Mouse (Mus musculus) cerebellum, adult 9-11 months (tissue): ENCODE data around the gene Gm7029.
A peak's percentile ranks its signal among the peaks of the same experiment; 100 is the strongest.

Source experiments
- DNase-seq: peaks from one replicate; pipeline ENCODE4 v3.0.0; 2022

Gene Gm7029

DNA sequence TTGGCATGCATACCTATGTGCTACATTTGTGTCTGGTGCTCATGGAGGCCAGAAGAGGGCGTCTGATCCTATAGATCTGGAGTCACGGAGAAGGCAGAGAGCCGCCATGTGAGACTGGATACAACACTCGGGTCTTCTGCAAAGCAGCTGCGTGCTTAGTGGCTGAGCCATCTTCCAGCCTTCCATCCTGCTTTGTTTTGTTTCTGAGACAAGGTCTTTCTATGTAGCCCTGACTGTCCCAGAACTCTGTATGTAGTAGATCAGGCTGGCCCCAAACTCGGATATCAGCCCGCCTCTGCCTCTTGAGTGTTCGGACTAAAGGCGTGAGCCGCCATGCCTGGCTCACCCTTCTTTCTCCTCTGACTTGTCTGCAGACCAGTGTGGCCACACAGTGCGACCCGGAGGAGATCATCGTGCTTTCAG is 41.3 kb downstream of the Gm7029 start:
- peak; percentile 65 for DNase-seq

DNA sequence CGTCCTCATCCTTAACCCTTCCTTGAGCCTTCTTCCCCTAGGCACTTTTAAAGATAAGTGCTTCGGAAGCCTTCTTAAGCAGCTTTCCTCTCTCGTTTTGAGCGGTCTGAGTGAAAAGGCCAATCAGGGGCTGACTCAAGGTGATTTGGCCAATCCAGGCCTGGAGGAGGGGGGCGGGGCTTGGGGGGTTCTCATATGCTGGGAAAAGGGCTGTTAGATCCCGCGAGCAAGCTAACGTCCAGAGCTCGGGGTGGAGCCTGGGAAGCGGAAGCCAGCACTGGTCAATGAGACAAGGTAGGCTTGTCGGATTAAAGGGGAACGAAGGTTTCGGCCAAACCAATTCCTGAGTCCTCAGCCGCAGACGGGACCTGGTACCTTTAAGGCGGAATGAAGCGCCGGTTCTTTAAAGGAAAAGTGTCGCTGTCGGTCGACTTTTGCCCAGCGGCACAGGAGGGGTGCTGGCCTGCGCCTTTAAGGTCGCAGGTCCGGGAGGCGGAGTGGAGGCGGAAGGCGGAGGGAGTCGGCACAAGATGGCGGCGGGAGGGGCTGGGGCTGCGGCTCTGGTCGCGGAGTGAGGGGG is 42.1 kb downstream of the Gm7029 start, which contains the start of the genes Tapbp and Zbtb22:
Gene Tapbp, plus strand, starts transcription at position 229 of the 580 bp plus-strand sequence.
Gene Zbtb22, plus strand, starts transcription at position 234 of the 580 bp plus-strand sequence.
- peak; percentile 99 for DNase-seq

GRCm38 (mm10) chr17:33916294-33916693 is 42.7 kb downstream of the Gm7029 start:
- DNase-seq: peak; percentile 76

- DNase-seq: peak; percentile 74
Measured at GRCm38 (mm10) chr17:33916847-33917655, 43.4 kb downstream of the Gm7029 start.

GRCm38 (mm10) chr17:33917656-33918292 is 44.1 kb downstream of the Gm7029 start:
- peak; percentile 67 for DNase-seq

DNA sequence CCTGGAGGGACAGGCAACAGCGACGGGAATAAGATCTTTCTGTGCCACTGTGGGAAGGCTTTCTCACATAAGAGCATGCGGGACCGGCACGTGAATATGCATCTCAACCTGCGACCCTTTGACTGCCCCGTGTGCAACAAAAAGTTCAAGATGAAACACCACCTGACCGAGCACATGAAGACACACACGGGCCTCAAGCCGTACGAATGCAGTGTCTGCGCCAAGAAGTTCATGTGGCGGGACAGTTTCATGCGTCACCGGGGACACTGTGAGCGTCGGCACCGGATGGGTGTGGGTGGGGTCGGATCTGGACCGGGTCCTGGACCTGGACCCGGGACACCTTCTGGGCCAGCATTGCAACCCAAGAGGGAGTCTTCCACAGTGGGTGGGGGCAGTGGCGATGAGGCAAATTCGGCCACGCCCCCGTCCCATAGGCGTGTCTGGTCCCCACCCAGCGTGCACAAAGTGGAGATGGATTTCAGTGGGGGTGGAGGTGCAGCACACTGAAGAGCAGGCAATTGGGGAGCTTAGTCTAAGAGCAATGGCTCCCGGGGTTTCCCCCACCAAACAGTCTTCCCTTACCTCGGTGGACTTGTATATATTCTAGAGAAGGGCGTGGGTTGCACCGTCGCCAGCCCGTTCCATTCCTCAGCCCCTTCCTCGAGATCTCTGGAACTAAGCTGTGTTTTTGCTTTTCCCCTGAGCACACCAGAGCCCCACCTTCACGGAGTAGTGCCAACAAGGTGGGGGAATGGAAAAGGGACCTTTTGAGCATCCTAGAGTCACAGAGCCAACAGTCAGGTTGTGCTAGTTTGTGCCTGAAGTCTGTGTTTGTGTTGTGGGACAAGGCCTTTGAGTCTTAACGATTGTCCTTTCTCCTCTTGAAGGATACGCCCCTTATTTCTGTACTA is 44.9 kb downstream of the Gm7029 start:
- peak; percentile 72 for DNase-seq

GRCm38 (mm10) chr17:33919351-33920281 is 46.0 kb downstream of the Gm7029 start:
- DNase-seq: peak; percentile 85

GRCm38 (mm10) chr17:33920282-33921097 is 46.9 kb downstream of the Gm7029 start:
- peak; percentile 85 for DNase-seq

- DNase-seq: peak; percentile 35
Measured at GRCm38 (mm10) chr17:33921361-33921760, 47.7 kb downstream of the Gm7029 start.
